Mouse (Mus musculus): ENCODE data around the gene Focad.

DNA sequence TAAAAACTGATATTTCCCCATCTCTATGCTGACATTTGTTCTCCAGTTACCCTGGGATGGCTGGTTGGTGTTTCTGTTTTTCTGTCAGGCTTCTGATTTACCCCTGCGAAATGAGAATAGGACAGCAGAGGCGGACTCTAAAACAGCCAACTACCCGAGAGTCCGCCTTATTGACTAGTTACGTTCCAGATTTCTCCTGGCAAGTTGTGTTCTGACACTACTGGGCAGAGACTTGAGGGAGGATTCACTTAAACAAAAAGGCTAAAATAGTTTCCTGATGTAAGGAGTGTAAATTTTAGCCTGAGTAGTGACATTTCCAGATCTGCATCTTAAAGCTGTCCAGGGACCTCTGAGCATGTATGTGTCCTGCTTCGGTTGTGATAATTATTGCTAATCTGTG, 308.5 kb downstream of the Focad start:
- TF ChIP-seq CTCF (IDR thresholded peaks at IDR 0.05; ENCODE audit: low read depth) (no peak), EP300 (optimal IDR thresholded peaks at IDR 0.05) (no peak)
